Mouse (Mus musculus): Measurements from ENCODE around the gene Igfals. TPM values are rescaled to one million over a fixed set of nuclear protein-coding genes. Genes with fewer than 3 reads are reported as not detected.

Gene Igfals
- polyA plus RNA-seq, 1 experiment from 2014 or later = 0.51 TPM

DNA sequence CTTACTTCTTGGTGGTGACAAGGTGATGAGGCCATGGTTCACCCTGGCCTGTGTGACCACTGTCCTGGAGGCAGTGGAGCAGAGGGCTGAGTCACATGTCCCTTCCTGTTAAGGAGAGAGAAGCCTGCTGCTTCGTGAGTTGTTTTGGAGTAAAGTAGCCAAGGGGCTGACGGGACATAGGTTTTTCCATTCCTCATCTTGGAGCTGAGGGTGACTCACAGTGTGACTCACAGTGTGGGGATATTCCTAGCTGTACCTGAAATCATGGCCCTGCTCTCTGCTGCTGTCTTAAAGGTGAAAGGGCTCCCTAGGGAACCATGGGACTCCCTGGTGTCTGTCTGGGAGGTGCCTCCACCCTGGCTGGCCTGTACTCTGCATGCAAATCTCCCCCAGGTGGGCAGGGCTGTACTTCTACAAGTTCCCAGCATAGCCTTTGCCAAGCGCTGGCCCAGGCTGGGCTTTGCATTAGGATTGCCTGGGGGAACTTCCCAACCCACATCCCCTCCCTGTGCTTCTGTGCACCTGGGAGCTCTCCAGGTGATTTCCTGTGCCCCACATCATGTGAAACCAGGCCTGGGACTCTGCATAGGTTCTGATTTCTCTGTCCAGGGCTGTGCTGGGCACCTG is 9.8 kb upstream of the Igfals start:
- Histone ChIP-seq H3K27me3 (replicated peaks; ENCODE audit: control insufficient read depth, insufficient read depth, low read length) (peaks cover 9% of the 10 kb centered on the region; the same call in 1 of the 2 replicates), H3K9me3 (ENCODE audit: control insufficient read depth, low read length) (no peaks in the 10 kb centered on the region), H3K4me2 (ENCODE audit: low read depth, low read length) (no peak overlapping the region), H3K4me3 (ENCODE audit: low read depth, low read length) (no peak overlapping the region), H3K36me3 (ENCODE audit: control insufficient read depth, insufficient read depth, low read length) (peaks cover 37% of the 10 kb centered on the region), H3K27ac (replicated peaks; ENCODE audit: low read depth, low read length) (no peak overlapping the region), H3K4me1 (ENCODE audit: control insufficient read depth, insufficient read depth, low read length) (peaks cover 4% of the 10 kb centered on the region; the same call in 1 of the 2 replicates), H3K9ac (ENCODE audit: low read depth, low read length) (no peak overlapping the region)
- DNase-seq (ENCODE audit: low spot score) (no peak), ATAC-seq (ENCODE audit: low read depth) (no peak)
- 86% methylated on average over 3 of the region's 3 CpGs for WGBS

GRCm38 (mm10) chr17:24856589-24856988 is 9.2 kb upstream of the Igfals start:
- no peak for DNase-seq (ENCODE audit: low spot score)
- WGBS = 94% methylated on average over 13 of the region's 13 CpGs
- H3K27me3 ChIP-seq (replicated peaks; ENCODE audit: control insufficient read depth, insufficient read depth, low read length) = peaks cover 3% of the 10 kb centered on the region; the same call in 1 of the 2 replicates

GRCm38 (mm10) chr17:24857831-24858470 is 7.8 kb upstream of the Igfals start:
- H3K9me3 ChIP-seq (ENCODE audit: control insufficient read depth, low read length) = no peaks in the 10 kb centered on the region
- H3K4me2 ChIP-seq (ENCODE audit: low read depth, low read length) = no peak overlapping the region
- H3K27ac ChIP-seq (replicated peaks; ENCODE audit: low read depth, low read length) = no peak overlapping the region
- 81% methylated on average over 8 of the region's 8 CpGs for WGBS
- H3K9ac ChIP-seq (ENCODE audit: low read depth, low read length) = no peak overlapping the region
- no peaks in the 10 kb centered on the region for H3K4me1 ChIP-seq (ENCODE audit: control insufficient read depth, insufficient read depth, low read length)
- DNase-seq (ENCODE audit: low spot score) (no peak), ATAC-seq (ENCODE audit: low read depth) (no peak)
- no peak overlapping the region for H3K4me3 ChIP-seq (ENCODE audit: low read depth, low read length)
- peaks cover 53% of the 10 kb centered on the region for H3K36me3 ChIP-seq (ENCODE audit: control insufficient read depth, insufficient read depth, low read length)
- H3K27me3 ChIP-seq (replicated peaks; ENCODE audit: control insufficient read depth, insufficient read depth, low read length) = no peaks in the 10 kb centered on the region

More at GRCm38 (mm10) chr17:24856589-24856988, 9.2 kb upstream of the Igfals start:
- Histone ChIP-seq H3K4me1 (ENCODE audit: control insufficient read depth, insufficient read depth, low read length) (no peaks in the 10 kb centered on the region), H3K9me3 (ENCODE audit: control insufficient read depth, low read length) (no peaks in the 10 kb centered on the region), H3K36me3 (ENCODE audit: control insufficient read depth, insufficient read depth, low read length) (peaks cover 43% of the 10 kb centered on the region), H3K4me3 (ENCODE audit: low read depth, low read length) (no peak overlapping the region), H3K27ac (replicated peaks; ENCODE audit: low read depth, low read length) (no peak overlapping the region), H3K9ac (ENCODE audit: low read depth, low read length) (no peak overlapping the region), H3K4me2 (ENCODE audit: low read depth, low read length) (no peak overlapping the region)
- ATAC-seq (ENCODE audit: low read depth) = no peak

DNA sequence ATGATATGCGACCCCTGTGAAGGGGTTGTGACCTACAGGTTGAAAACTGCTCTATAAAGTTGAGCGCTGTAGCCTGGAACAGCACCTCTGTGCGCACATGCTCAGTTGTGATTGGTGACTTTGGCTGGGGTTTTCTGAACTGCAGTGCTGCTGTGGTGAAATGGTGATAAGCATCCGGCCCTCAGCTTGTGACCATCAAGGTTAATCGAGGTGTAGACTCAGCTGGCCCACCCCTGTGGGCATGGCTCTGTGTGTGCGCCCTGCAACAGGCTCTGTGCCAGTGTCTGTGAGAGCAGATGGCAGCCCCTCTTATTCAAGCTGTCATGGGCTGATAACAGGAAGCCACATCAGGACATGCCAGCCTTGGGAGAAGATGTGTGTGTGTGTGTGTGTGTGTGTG is 6.8 kb upstream of the Igfals start:
- peaks cover 51% of the 10 kb centered on the region for H3K36me3 ChIP-seq (ENCODE audit: control insufficient read depth, insufficient read depth, low read length)
- no peak for ATAC-seq (ENCODE audit: low read depth)

GRCm38 (mm10) chr17:24860076-24860475 is 5.7 kb upstream of the Igfals start:
- ATAC-seq (ENCODE audit: low read depth) (no peak), DNase-seq (ENCODE audit: low spot score) (no peak)
- Histone ChIP-seq H3K27me3 (replicated peaks; ENCODE audit: control insufficient read depth, insufficient read depth, low read length) (no peaks in the 10 kb centered on the region), H3K4me2 (ENCODE audit: low read depth, low read length) (no peak overlapping the region), H3K9ac (ENCODE audit: low read depth, low read length) (no peak overlapping the region), H3K4me1 (ENCODE audit: control insufficient read depth, insufficient read depth, low read length) (no peaks in the 10 kb centered on the region), H3K36me3 (ENCODE audit: control insufficient read depth, insufficient read depth, low read length) (peaks cover 50% of the 10 kb centered on the region), H3K4me3 (ENCODE audit: low read depth, low read length) (no peak overlapping the region), H3K9me3 (ENCODE audit: control insufficient read depth, low read length) (no peaks in the 10 kb centered on the region), H3K27ac (replicated peaks; ENCODE audit: low read depth, low read length) (no peak overlapping the region)
- 96% methylated on average over 7 of the region's 8 CpGs for WGBS

More for the DNA sequence above, 6.8 kb upstream of the Igfals start:
- DNase-seq (ENCODE audit: low spot score) = no peak
- H3K4me3 ChIP-seq (ENCODE audit: low read depth, low read length) = no peak overlapping the region
- WGBS = 83% methylated on average over 6 of the region's 6 CpGs
- H3K9me3 ChIP-seq (ENCODE audit: control insufficient read depth, low read length) = no peaks in the 10 kb centered on the region
- no peak overlapping the region for H3K4me2 ChIP-seq (ENCODE audit: low read depth, low read length)
- H3K4me1 ChIP-seq (ENCODE audit: control insufficient read depth, insufficient read depth, low read length) = no peaks in the 10 kb centered on the region
- H3K27ac ChIP-seq (replicated peaks; ENCODE audit: low read depth, low read length) = no peak overlapping the region
- no peak overlapping the region for H3K9ac ChIP-seq (ENCODE audit: low read depth, low read length)
- H3K27me3 ChIP-seq (replicated peaks; ENCODE audit: control insufficient read depth, insufficient read depth, low read length) = no peaks in the 10 kb centered on the region

- Histone ChIP-seq H3K27me3 (replicated peaks; ENCODE audit: control insufficient read depth, insufficient read depth, low read length) (no peaks in the 10 kb centered on the region), H3K9ac (ENCODE audit: low read depth, low read length) (no peak overlapping the region), H3K4me2 (ENCODE audit: low read depth, low read length) (no peak overlapping the region), H3K4me3 (ENCODE audit: low read depth, low read length) (no peak overlapping the region), H3K27ac (replicated peaks; ENCODE audit: low read depth, low read length) (no peak overlapping the region), H3K4me1 (ENCODE audit: control insufficient read depth, insufficient read depth, low read length) (no peaks in the 10 kb centered on the region), H3K9me3 (ENCODE audit: control insufficient read depth, low read length) (no peaks in the 10 kb centered on the region), H3K36me3 (ENCODE audit: control insufficient read depth, insufficient read depth, low read length) (peaks cover 46% of the 10 kb centered on the region)
- no peak for ATAC-seq (ENCODE audit: low read depth)
- DNase-seq (ENCODE audit: low spot score) = no peak
- 95% methylated on average over 3 of the region's 3 CpGs for WGBS
These were observed 4.0 kb upstream of the Igfals start for GRCm38 (mm10) chr17:24861785-24862184.

GRCm38 (mm10) chr17:24867914-24868313 is 2.1 kb downstream of the Igfals start:
- WGBS = 89% methylated on average over 10 of the region's 10 CpGs
- ATAC-seq (ENCODE audit: low read depth) (no peak), DNase-seq (ENCODE audit: low spot score) (no peak)
- Histone ChIP-seq H3K27ac (replicated peaks; ENCODE audit: low read depth, low read length) (no peak overlapping the region), H3K9ac (ENCODE audit: low read depth, low read length) (no peak overlapping the region), H3K27me3 (replicated peaks; ENCODE audit: control insufficient read depth, insufficient read depth, low read length) (no peaks in the 10 kb centered on the region), H3K9me3 (ENCODE audit: control insufficient read depth, low read length) (no peaks in the 10 kb centered on the region), H3K4me3 (ENCODE audit: low read depth, low read length) (no peak overlapping the region), H3K36me3 (ENCODE audit: control insufficient read depth, insufficient read depth, low read length) (peaks cover 17% of the 10 kb centered on the region; the same call in 1 of the 2 replicates), H3K4me2 (ENCODE audit: low read depth, low read length) (no peak overlapping the region), H3K4me1 (ENCODE audit: control insufficient read depth, insufficient read depth, low read length) (no peaks in the 10 kb centered on the region)

- no peak overlapping the region for H3K4me3 ChIP-seq (ENCODE audit: low read depth, low read length)
- no peaks in the 10 kb centered on the region for H3K9me3 ChIP-seq (ENCODE audit: control insufficient read depth, low read length)
- H3K4me2 ChIP-seq (ENCODE audit: low read depth, low read length) = no peak overlapping the region
- ATAC-seq (ENCODE audit: low read depth) (no peak), DNase-seq (ENCODE audit: low spot score) (no peak)
- no peak overlapping the region for H3K9ac ChIP-seq (ENCODE audit: low read depth, low read length)
- 57% methylated on average over 4 of the region's 4 CpGs for WGBS
- no peaks in the 10 kb centered on the region for H3K36me3 ChIP-seq (ENCODE audit: control insufficient read depth, insufficient read depth, low read length)
- H3K27me3 ChIP-seq (replicated peaks; ENCODE audit: control insufficient read depth, insufficient read depth, low read length) = no peaks in the 10 kb centered on the region
- H3K4me1 ChIP-seq (ENCODE audit: control insufficient read depth, insufficient read depth, low read length) = no peaks in the 10 kb centered on the region
- H3K27ac ChIP-seq (replicated peaks; ENCODE audit: low read depth, low read length) = no peak overlapping the region
These were observed 8.1 kb downstream of the Igfals start for GRCm38 (mm10) chr17:24873695-24874404.

All from embryonic facial prominence, embryonic 14.5 days (tissue).